Mouse (Mus musculus): Measurements from ENCODE around the gene Tex33. TPM values are rescaled to one million over a fixed set of nuclear protein-coding genes. Genes with fewer than 3 reads are reported as not detected.
"Not testable (repeated sequence)": the region's sequence is repeated elsewhere in the genome, so short reads cannot be mapped to it uniquely, and the experiment has no call there.

Tex33 gene
- polyA plus RNA-seq, 2 experiments = not detected

DNA sequence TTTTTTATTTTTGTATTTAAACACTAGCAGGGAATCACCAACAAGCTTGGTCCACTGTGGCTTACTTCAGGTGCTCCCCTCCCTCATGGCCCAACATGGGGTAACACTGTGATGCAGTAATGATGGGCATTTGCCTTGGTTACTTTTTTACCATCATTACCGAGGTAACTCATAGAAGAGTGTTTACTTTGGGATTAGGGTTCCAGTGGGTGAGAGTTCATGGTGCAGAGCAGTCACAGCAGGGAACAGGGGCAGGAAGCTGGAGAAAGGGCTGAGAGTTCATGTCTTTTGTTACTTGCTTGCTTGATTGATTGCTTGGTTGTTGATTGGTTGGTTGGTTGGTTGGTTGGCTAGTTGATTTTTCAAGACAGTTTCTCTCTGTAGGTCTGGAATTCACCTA, 52.0 kb downstream of the Tex33 start:
- Histone ChIP-seq H3K27me3 (ENCODE audit: control insufficient read depth, insufficient read depth, low read length) (no peaks in the 10 kb centered on the region), H3K4me1 (ENCODE audit: control insufficient read depth, insufficient read depth, low read length) (no peaks in the 10 kb centered on the region), H3K27ac (replicated peaks; ENCODE audit: low read depth, low read length) (no peak overlapping the region), H3K9ac (ENCODE audit: low read depth, low read length, severe bottlenecking) (no peak overlapping the region), H3K9me3 (ENCODE audit: control insufficient read depth, low read length) (no peaks in the 10 kb centered on the region), H3K4me3 (replicated peaks; ENCODE audit: low read length) (no peak overlapping the region), H3K36me3 (ENCODE audit: control insufficient read depth, insufficient read depth, low read length) (no peaks in the 10 kb centered on the region), H3K4me2 (replicated peaks; ENCODE audit: low read depth, low read length, severe bottlenecking) (no peak overlapping the region)
- DNase-seq (ENCODE audit: low spot score) (no peak), ATAC-seq (ENCODE audit: low FRiP score, low read depth) (no peak)
- 26% methylated on average over 1 of the region's 1 CpGs for WGBS
- no peak for TF ChIP-seq POLR2A (IDR thresholded peaks at IDR 0.05; ENCODE audit: borderline replicate concordance, extremely low read depth, insufficient read depth, insufficient read length)

DNA sequence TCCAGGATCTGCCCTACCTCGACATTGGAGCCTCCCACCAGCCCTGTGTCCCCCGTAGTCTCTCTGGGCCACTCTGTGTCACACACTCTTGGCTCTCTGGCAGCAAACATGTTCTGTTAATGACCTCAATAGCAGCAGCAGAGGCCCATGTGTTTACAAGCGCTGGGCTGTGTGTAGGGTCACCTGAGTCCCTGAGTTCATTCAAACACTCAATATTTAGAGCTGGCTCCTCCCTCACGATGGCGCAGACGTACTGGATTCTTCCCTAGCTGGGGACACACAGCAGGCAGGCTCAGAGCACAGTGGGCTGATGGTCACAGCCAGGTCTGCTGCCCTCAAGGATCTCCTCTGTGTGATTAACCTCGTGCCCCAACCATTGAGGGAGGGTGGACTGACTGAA, 54.8 kb downstream of the Tex33 start:
- not testable (repeated sequence) for H3K4me3 ChIP-seq (replicated peaks; ENCODE audit: low read length); H3K36me3 ChIP-seq (ENCODE audit: control insufficient read depth, insufficient read depth, low read length); H3K9ac ChIP-seq (ENCODE audit: low read depth, low read length, severe bottlenecking); H3K27ac ChIP-seq (replicated peaks; ENCODE audit: low read depth, low read length); H3K4me2 ChIP-seq (replicated peaks; ENCODE audit: low read depth, low read length, severe bottlenecking); H3K4me1 ChIP-seq (ENCODE audit: control insufficient read depth, insufficient read depth, low read length); ATAC-seq (ENCODE audit: low FRiP score, low read depth); H3K9me3 ChIP-seq (ENCODE audit: control insufficient read depth, low read length); DNase-seq (ENCODE audit: low spot score); H3K27me3 ChIP-seq (ENCODE audit: control insufficient read depth, insufficient read depth, low read length)
- WGBS = 62% methylated on average over 6 of the region's 7 CpGs

DNA sequence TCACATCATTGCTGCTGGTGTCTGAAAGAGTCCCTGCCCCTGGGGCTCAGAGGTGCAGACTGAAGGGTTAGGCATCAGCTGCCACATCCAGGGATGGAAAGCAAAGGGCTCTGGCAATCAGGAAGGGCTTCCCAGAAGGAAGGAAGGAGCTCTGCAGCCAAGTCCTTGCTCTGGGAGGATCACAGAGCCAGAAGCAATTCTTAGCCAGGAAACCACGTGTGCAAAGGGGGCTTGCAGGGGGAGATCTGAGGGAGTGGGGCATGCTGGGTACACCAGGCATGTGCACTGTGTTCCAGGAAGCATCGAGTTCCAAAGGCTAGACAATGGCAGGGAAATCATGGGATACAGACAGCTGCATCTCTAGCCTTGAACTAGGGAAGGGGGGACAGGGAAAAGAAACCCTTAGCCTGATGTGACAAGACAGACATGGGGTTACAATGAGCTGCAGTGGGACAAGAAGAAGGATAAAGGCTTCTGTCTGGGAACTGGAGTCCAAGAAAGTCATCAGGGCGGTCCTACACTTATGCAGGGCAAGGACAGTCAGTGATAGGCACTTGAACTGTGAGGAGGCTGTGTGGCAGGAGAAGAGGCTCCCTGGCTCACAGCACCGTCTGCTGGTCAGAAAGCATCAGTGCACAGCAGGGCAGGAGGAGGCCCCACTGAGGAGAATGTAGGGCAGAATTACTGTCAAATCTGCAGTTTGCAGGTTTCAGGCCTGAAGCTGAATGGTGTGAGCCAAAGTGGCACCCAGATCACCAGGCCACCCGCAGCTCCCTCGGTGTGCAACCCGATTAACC, 55.9 kb downstream of the Tex33 start:
- not testable (repeated sequence) for H3K36me3 ChIP-seq (ENCODE audit: control insufficient read depth, insufficient read depth, low read length); H3K9ac ChIP-seq (ENCODE audit: low read depth, low read length, severe bottlenecking); H3K4me3 ChIP-seq (replicated peaks; ENCODE audit: low read length); H3K4me1 ChIP-seq (ENCODE audit: control insufficient read depth, insufficient read depth, low read length); H3K4me2 ChIP-seq (replicated peaks; ENCODE audit: low read depth, low read length, severe bottlenecking); ATAC-seq (ENCODE audit: low FRiP score, low read depth); H3K27ac ChIP-seq (replicated peaks; ENCODE audit: low read depth, low read length); H3K9me3 ChIP-seq (ENCODE audit: control insufficient read depth, low read length); H3K27me3 ChIP-seq (ENCODE audit: control insufficient read depth, insufficient read depth, low read length)
- WGBS = 30% methylated on average over 7 of the region's 7 CpGs
- DNase-seq (ENCODE audit: low spot score) = peak; percentile 24

DNA sequence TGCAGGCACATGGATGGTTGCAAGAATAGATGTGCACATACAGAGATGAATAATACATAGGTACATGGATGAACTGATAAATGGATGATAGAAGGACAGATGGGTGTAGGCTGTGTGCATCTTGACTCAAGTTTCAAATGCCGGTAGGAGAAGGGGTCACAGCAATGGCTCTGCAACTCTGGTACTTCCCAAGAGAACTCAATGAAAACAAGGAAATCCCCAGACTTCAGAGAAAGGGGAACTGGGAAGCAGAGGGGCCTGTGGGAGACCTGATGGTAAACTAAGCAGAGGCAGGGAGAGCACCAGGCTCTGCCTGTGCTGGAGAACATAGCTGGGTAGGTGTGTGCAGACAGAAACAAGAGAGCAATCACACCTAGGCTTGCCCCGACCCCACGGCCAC, 61.3 kb downstream of the Tex33 start:
- no peak for TF ChIP-seq POLR2A (IDR thresholded peaks at IDR 0.05; ENCODE audit: borderline replicate concordance, extremely low read depth, insufficient read depth, insufficient read length)
- no peaks in the 10 kb centered on the region for H3K27me3 ChIP-seq (ENCODE audit: control insufficient read depth, insufficient read depth, low read length)
- no peak overlapping the region for H3K27ac ChIP-seq (replicated peaks; ENCODE audit: low read depth, low read length)
- 82% methylated on average over 3 of the region's 3 CpGs for WGBS
- H3K4me3 ChIP-seq (replicated peaks; ENCODE audit: low read length) = no peak overlapping the region
- H3K36me3 ChIP-seq (ENCODE audit: control insufficient read depth, insufficient read depth, low read length) = no peaks in the 10 kb centered on the region
- no peak overlapping the region for H3K4me2 ChIP-seq (replicated peaks; ENCODE audit: low read depth, low read length, severe bottlenecking)
- DNase-seq (ENCODE audit: low spot score) (no peak), ATAC-seq (ENCODE audit: low FRiP score, low read depth) (no peak)
- H3K9ac ChIP-seq (ENCODE audit: low read depth, low read length, severe bottlenecking) = no peak overlapping the region
- H3K9me3 ChIP-seq (ENCODE audit: control insufficient read depth, low read length) = no peaks in the 10 kb centered on the region
- H3K4me1 ChIP-seq (ENCODE audit: control insufficient read depth, insufficient read depth, low read length) = no peaks in the 10 kb centered on the region

DNA sequence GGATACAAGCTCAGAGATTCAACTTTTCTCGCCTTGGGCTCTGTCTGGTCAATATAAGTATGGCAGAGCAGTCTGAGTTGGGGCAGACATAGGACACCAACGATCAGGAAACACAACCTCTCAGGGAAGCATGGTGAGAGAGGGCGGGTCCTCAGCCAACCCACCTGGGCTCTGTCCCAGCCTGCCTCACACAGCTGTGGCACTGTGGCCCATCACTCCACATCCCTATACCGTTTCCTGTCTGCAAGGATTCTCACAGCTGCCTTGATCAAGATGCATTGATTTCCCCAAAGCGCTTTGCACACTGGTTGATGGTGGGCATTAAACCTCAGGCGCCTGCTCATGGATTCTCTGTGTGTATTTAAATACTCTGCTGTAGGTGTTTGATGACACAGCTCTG, 62.7 kb downstream of the Tex33 start:
- H3K36me3 ChIP-seq (ENCODE audit: control insufficient read depth, insufficient read depth, low read length) = no peaks in the 10 kb centered on the region
- H3K4me1 ChIP-seq (ENCODE audit: control insufficient read depth, insufficient read depth, low read length) = no peaks in the 10 kb centered on the region
- H3K27me3 ChIP-seq (ENCODE audit: control insufficient read depth, insufficient read depth, low read length) = no peaks in the 10 kb centered on the region
- ATAC-seq (ENCODE audit: low FRiP score, low read depth) (no peak), DNase-seq (ENCODE audit: low spot score) (no peak)
- H3K27ac ChIP-seq (replicated peaks; ENCODE audit: low read depth, low read length) = no peak overlapping the region
- H3K9me3 ChIP-seq (ENCODE audit: control insufficient read depth, low read length) = no peaks in the 10 kb centered on the region
- H3K4me3 ChIP-seq (replicated peaks; ENCODE audit: low read length) = no peak overlapping the region
- H3K4me2 ChIP-seq (replicated peaks; ENCODE audit: low read depth, low read length, severe bottlenecking) = no peak overlapping the region
- TF ChIP-seq POLR2A (IDR thresholded peaks at IDR 0.05; ENCODE audit: borderline replicate concordance, extremely low read depth, insufficient read depth, insufficient read length) = no peak
- WGBS = 62% methylated on average over 6 of the region's 6 CpGs
- no peak overlapping the region for H3K9ac ChIP-seq (ENCODE audit: low read depth, low read length, severe bottlenecking)
